Mouse (Mus musculus) adrenal gland, postnatal 10 days (tissue): ENCODE results near the gene Vmp1. TPM values are rescaled to one million over a fixed set of nuclear protein-coding genes. Genes with fewer than 3 reads are reported as not detected.

Experiments used
- DNase-seq: peaks from one replicate; pipeline ENCODE4 v3.0.0; 2021; ENCODE audit warnings: mixed read lengths
- long read RNA-seq, 2 experiments: library from polyadenylated mRNA; stranded (forward); transcript quantifications; one replicate each; pipeline ENCODE4 v2.0.0; 2021
- total RNA-seq, 2 experiments: library from RNA; stranded (reverse); gene quantifications; 2 replicates each; pipeline ENCODE4 v1.2.3; 2021

The Vmp1 gene
- 100 to 1,000 TPM in 1 of 2 experiments, 10 to 100 TPM in 1; 95.7 to 104 TPM for total RNA-seq
- long read RNA-seq, experiment 1, transcript Vmp1-201 (12 exons, 2,787 nt) = major isoform, 182 of 224 reads
- long read RNA-seq, experiment 1, transcript Vmp1-206 (2 exons, 931 nt) = minor isoform, 5 of 224 reads
- long read RNA-seq, experiment 1, partial matches to known transcripts = 4 of 224 reads
- long read RNA-seq, experiment 1, other reads (novel, unspliced or antisense) = 32 of 224 reads
- long read RNA-seq, experiment 2, transcript Vmp1-201 (12 exons, 2,787 nt) = major isoform, 81 of 103 reads
- long read RNA-seq, experiment 2, transcript Vmp1-206 (2 exons, 931 nt) = minor isoform, 6 of 103 reads
- long read RNA-seq, experiment 2, partial matches to known transcripts = 0 of 103 reads
- long read RNA-seq, experiment 2, other reads (novel, unspliced or antisense) = 16 of 103 reads

DNA sequence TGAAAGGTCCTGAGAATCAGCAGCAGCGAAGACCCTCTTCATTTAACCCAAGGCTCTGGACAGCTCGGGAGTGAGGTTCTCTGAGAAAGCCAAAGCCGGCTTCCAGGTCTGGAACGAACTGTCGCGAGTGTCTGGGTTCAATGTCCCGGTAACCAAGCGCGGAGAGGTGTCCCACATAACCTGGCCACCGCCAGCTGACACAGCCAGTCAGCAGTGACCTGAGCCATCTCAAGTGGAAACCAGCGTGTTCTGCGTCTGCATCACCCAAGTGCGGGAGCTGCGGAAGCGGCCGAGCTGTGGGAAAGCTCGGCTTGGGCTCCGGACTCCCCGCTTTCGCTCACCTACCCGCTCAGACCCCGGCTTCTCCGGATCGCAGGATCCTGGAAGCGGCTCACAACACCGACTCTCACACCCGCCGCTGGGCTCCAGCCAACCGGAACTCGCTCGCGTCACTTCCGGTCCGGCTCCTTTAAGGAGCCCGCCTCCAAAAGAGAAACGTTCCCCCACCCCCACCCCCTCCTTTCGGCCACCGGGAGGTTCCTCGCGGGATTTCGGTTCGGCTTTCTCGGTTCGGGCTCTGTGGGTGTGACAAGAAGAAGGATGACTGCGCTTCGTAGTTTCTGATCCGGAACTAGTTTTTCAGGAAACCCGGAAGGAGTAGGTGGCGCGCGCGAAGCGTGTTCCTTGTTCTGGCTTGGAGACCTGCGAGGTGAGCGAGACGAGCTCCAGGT, at the start of gene Vmp1, which contains the start of gene Ptrh2:
Vmp1 (minus strand) TSS at position 442 of the 731 bp plus-strand sequence.
Ptrh2 (plus strand) TSS at position 591 of the 731 bp plus-strand sequence.
- DNase-seq = peak; percentile 96

DNA sequence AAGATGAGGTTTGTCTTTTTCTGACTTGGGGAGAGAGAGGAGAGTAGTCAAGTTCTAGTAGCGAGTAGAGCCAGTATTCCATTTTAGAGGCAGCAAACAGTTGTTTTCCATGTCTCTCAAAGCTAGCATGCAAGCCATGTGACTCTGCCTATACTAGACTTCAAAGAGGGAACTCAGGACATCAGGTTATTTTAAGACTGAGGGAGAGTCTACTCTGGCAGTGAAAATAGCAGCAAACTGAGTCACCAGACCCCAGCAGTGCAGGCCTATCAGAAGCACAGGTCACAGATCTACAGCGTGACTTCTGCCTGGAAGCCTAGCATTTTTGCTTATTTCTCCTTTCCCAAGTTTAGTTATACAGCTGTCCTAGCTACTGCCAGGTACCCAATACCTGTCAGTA, 47.8 kb upstream of the Vmp1 start:
- DNase-seq = no peak

DNA sequence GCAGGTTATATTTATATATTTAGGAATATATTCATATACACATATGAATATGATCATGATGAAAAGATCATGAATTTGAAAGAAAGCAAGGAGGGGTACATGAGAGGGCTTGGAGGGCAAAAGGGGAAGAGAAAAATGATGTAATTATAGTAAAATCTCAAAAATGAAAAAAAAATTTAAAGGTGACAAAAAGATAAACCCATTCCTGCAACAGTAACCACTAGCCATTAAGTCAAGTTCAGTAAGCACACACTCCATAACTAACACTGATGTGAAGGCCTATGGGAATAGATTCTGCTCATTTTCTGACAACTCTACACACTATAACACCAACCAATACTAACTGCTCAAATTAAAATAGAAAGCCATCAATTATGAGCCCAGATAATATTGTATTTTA, 42.0 kb upstream of the Vmp1 start:
- no peak for DNase-seq

DNA sequence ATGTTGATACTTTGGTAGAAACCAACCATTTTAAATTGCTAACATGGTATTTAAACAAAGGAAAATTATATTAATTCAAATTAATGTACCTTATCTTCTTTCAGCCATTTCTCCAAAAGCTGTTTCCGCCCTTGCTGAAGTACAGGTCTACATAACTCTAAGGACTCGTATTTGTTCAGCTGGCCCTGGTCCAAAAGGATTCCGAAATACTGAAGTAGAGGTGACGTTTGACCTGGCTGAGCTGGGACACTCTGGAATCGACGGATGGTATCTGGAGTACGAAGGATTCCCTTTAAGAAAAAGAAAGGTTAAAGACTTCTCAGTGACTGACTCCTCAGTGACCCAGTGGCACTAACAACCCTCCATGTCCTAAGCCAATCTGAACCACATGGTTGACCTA, 41.3 kb upstream of the Vmp1 start:
- peak; percentile 46 for DNase-seq

DNA sequence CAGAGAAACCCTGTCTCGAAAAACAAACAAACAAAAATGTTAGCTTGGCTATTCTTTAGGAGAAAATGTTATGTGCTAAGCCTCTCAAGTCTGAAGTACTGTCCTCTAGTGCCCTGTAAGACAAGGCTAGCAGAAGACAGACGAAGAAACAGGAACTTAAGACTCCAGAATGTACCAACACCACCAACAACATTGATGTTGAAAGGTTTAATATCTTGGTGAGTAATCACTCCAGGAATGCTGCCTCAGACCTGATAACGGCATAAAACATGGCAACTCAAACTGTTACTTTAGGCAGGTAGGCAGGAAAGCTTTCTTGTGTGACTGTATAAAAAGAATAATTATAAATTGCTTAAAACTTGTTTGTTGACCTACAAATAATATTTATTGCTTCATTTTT, 40.4 kb upstream of the Vmp1 start:
- DNase-seq = no peak

DNA sequence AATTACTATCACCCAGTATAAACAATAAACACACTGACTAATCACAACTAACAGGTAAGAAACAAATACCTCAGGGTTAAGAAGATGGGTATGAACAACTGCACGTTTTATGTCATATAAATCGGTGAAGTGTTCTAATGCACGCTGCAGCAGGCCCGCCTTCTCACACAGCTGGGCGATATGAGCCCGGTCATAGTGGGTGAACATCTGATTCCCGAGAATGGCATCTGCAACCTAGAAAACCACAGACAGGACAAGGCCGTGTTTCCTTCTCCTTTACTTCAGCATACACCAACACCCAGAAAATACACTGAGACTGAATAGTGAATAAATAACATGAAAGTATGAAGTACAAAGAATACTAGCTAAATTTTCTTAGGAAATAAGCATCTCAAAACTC, 35.8 kb upstream of the Vmp1 start:
- DNase-seq = no peak

DNA sequence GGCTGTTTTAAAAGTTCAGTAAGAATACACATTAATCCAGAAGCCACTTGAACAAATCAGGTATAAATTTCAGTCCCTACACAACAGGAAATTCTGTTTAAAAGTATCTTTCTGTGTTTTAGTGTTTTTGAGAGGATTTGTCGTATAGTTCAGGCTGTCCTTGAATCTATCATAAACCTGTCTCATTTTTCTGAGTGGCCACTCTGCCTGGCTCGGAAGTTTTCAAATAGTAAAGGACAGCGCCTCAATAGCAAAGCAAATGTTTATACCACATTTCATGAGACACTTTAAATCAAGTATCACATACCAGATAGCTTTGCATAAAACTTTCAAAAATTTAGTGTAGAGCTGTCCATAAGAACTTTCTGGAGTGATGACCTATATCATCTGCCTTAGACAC, 34.7 kb upstream of the Vmp1 start:
- DNase-seq = no peak

DNA sequence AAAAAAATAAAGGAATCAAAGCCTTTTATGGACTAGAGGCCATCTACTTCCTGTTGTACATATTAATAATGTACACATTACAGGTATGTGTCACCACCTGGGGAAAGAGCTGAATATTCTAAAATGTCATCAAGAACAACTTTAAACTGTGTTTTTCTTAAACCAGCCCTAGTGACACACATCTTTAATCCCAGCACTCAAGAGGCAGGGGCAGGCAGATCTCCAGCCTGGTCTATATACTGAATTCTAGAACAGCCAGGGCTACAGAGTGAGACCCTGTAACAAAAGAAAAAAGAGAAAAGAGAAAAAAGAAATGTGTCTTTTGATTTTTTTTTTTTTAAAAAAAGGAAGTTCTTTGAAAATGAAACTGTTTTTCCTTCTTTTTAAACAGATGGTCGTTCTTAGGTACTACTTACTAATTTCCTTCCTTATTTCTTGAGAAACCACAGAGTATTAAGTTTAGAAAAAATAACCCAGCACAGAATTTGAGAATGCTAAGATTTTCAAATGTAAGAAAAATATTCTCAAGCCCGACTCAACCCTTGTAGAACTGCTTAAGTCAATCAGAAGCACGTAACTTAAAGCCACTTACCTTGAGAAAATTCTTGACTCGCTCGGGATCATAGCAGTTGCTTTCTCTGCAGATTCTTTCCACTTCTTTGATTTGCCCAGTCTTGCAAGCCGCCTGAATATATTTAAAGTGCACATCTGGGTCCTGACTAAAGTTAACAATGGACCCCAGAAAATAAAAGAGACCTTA, 33.9 kb upstream of the Vmp1 start:
- DNase-seq = no peak

DNA sequence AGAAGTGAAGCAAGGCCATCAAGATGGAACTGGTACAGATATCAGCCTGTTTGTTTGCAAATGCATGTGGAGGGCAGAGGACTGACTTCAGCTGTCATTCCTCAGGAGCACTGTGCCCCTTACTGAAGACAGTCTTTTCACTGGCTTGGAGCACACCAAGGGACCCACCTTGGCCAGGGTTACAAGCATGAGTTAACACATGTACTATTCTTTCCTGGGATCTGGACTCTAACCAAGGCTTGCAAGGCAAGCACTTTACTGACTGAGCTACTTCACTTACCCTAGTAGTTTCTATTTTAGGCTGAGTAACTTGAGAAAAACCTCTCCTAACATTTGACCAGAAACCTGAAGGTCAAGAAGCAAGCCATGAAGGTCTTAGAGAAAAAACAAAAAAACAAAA, 31.0 kb upstream of the Vmp1 start:
- no peak for DNase-seq

DNA sequence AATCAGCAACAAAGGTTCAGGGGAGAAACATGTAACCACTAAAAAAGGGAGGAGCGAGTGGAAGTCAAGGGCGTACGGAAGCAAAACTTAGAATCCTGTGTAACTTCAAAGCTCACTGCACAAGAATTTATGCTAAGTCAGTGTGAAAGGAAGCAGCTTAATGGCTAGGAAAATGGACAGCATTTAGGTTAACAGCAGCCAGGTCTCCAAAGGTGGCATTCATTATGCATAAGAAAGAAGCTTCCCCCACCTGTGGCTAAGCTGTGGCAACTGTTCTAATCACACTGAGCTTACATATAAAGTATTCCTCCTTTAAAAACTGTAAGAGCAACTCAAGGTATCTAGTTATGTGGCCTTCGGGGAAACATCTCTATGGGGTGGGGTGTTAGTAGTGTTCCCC, 17.5 kb upstream of the Vmp1 start:
- no peak for DNase-seq

DNA sequence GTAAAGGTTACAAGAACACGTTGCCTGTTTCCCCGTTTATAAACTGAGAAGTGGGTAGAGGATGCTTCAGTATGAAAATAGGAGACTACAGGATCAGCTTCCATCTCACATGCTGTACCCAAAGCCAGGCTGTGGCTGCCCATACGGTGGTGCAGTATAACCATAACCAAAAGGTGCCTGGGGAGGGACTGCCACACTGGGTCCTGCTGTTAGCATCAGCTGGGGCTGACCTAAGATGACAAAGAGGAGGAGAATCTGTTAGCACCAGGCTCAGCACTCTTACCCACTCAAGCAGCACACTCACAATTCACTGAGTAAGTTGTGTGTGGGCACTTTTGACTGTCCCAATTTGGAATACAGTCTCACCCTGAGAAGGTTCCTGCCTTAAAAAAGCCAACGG, 11.8 kb upstream of the Vmp1 start:
- DNase-seq = no peak

DNA sequence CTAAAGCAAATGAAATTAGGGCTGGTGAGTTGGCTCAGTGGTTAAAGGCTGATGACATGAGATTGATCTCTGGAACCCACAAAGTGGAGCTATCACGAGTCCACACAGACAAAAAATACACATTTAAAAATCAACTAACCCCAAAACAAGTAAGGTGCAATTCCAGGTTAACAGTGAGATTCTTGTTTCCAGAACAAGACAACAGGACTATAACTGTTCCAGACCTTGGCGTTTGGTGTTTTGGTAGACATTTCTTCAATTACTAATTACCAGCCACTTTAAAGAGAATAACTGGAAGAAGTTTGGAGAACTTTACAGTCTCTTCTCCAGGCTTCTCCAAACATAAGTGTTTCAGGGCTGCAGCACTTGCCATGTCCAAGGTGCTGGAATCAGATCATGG, 8.9 kb upstream of the Vmp1 start:
- no peak for DNase-seq

DNA sequence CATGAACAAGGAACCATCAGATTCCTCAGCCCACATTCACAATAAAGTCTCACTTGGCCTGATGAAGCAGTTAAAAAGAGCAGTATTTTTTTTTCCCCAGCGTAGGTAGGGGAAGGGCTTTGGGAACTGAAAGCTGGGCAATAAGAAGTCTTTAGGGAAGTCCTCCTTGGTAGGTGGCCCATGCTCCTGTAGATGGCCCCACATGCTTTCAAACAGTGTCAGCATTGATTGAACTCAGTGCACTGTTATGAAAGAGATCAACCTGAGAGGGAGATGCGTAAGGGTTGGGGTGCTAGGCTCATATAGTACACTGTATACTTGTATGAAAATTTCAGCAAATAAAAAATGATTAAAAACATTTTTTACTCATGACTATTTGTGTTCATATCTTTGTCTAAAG, 8.3 kb upstream of the Vmp1 start:
- no peak for DNase-seq

DNA sequence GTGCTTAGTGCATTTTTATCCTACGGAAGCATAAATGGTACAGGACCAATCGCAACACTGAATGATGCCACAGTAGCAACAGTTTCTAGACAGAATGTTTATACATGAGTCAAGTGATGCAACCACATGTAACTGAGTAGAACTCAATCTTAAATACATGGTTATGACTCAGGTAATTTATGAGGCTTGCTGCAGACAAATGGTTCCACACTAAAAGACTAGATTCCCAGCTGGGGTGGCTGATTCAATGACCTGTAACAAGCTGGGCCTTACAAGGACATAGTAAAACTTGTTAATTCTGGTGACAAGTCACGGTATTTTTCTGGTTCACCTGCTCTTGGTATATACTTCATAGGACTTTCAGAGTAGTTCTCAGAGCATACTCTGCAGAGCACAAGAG, 7.8 kb upstream of the Vmp1 start:
- DNase-seq = no peak

DNA sequence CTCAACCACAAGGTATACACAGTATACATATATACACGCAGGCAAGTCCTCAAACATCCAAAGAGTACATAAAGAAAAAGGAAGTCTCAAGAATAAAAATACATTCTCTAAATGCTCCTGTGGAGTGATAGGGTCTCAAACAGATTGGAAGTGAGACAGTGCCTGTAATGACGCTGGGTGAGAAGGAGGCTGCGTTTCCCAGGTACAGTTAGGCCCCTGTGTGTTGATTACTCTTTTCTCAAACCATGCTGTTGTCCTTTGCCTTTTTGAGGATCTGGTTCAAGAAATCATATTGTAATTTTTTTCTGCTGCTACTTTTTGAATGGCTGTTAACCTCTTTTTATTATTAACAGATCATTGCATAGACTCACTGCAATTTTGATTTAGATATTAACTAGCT, 6.7 kb upstream of the Vmp1 start:
- DNase-seq = no peak

DNA sequence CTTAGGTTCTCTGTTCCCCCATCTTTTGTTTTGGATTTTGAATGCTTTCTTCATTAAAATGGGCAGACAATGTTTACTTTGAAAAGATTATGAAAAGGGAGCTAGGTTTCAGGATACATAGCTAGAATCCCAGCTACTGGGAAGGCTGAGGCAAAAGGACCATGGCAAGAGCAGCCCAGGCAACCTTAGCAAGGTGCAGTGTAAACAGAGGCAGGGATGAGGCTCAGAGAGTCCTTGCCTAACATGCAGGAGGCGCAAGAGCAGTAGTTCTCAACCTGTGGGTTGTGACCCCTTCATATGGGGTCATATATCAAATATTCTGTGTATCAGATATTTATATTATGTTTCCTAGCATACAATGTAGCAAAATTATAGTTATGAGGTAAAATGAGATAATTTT, 1.7 kb upstream of the Vmp1 start:
- no peak for DNase-seq

DNA sequence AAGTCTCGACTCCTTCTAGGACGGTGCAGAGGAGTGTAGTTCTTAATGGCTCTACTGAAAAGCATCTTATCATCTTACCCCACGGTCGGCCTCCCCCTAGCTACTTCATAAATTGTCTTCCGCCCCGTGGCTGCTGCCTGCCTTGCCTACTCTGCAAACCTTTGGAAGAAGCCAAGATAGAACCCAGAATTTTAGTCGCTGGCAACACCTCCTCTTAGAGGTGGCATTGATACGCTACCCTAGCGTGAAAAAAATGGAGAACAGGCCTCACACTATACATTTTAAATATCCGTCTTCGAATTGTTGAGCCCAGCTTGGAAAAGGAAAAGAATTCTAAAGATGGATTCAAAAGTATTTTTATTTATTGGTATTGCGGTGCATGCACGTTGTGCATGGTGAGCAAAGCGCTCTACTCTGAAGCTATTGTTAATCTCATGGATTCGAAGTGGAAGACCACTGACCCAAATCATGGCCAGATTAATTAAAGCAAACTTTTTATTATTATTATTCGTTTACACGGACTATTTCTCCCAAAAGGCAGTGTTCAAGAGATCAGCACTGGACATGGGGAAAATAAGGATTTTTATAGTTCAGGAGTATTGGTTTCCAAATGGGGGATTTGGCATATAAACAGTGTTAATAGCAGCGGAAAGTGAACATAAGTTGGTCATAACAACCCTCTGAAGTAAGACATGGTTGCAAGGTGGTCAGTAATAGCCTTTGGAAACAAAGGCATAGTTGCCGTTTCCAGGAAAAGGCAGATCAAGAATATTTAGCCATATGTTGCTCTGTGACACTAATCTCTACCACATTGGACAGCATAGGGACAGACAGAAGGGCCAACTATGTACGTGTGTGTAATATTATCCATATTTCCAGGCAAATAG, 733 bp upstream of the Vmp1 start:
- DNase-seq = no peak

DNA sequence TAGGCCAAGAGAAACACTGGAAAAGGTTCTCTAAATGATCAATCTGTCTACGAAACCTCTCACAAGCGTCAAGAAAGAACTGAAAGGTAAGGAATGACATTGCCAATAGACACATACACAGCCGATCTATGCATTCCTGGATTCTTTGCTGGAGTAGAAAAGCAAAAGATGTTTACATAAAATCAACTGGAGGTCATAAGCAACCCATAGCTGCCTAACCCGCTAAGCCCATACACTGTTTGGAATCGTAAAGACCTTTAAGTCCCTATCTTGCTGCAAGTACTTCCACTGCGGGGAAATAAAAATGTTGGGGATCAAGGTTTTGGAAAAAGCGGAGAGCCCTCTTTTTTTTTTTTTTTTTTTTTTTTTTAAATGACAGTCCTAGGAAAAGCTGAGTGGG, 775 bp downstream of the Vmp1 start:
- no peak for DNase-seq

DNA sequence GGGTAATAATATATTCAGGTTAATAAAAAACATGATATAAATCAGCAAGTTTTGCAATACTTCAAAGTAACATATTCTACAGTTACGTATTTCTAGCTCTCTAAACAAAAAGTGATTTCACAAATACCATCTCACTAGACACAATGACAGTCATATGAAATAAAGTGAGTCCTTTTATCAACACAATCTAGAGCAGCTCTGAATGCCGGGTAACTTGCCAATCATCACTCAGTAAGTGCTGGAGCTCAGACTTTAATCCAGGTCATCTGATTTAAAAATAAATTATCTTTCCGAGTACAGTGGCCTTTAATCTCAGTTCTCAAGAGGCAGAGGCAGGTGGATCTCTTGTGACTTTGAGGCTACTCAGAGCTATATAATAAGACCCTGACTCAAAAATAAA, 2.2 kb downstream of the Vmp1 start:
- no peak for DNase-seq

DNA sequence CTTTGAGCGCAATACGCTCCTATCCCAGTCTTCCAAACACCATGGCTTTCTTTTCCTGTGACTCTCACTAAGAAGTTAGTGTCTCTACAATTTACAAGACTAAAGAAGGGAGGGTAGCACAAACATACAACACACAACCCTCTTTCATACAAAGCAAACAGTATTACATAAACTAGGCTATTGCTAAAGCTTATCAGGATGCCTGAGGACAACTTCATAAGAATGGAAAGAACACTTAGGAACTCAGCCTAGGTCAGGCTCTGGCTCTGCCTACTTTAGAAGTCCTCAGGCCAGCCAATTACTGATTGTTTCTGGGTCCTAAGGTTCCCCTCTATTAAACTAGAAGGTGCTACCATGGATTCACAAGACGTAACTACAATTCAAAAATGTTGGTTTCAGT, 2.9 kb downstream of the Vmp1 start:
- DNase-seq = no peak

DNA sequence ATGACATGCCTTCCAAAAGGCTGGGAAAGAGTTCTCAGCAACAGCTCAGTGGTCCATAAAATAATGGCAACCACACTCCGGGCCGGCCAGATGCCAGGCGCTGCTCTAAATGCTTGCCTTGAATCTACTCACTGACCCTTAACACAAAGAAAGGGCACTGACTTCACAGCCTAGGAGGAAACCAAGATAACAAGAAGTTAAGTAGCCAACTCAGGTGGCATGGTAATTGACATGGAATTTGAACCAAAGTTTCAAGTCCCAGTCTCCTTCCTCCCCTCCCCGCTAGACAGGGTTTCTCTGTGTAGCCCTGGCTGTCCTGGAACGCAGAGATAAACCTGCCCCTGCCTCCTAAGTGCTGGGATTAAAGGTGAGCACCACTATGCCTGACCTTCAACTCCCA, 4.7 kb downstream of the Vmp1 start:
- no peak for DNase-seq

DNA sequence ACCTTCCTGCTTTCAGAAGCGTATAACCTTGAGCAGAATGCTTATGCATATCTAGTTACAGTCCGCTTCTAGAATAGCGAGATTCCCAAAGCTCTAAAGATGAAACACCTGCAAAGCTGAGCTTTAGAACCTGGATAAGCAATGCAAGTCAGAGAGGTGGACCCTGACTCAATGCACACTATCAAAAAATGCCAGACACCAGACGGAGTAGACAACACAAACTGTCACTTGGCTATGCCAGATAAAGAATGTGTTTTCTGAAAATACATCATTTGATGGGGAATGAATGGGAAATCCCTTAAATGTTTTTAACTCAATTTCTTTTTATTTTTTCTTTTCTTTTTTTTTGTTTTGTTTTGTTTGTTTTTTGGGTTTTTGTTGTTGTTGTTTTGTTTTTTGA, 8.1 kb downstream of the Vmp1 start:
- DNase-seq = no peak
